Mouse (Mus musculus) brain, adult 2 months (tissue): ENCODE data around the gene Pcsk7.

Source experiments
- DNase-seq: peaks from one replicate; pipeline ENCODE4 v3.0.0; 2011; ENCODE audit warnings: low read depth, low spot score

Pcsk7 gene

DNA sequence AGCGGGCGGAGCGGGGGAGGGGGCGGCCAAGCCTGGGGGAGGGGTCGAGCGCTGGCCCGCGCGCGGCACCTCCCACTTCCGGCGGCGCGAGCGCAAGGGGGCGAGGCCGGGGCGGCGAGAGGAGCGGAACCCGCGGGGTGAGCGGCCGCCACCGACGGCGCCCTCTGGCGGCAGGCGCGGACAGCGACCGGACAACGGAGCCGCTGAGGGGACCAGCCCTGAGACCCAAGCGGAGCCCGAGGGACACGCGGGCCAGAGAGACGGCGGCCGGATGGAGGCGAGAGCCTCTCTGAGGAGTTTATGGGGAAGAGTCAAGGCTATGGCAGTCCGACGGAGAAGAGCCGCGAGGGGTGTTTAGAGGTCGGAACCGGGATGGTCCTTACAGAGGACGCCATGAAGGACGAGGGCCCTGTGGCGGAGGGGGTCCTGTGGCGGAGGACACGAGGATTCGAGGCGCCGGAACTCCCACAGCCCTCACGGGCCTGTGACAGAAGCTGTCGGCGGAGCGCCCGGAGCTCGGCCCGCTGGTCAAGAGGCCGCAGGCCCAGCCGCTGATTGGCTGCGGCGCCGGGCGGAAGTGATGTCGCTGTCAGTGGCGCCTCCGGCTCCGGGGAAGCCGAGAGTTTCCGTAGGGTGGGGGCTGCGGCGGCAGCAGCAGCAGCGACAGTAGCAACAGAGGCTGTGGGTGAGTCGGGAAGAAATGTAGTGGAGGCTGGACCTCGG lies at the start of gene Pcsk7, which contains the start of gene Rnf214:
TSS of gene Pcsk7 (plus strand) at position 143 of the 723 bp plus-strand sequence.
TSS of gene Rnf214 (minus strand) at position 557 of the 723 bp plus-strand sequence.
- peak; percentile 97 for DNase-seq

DNA sequence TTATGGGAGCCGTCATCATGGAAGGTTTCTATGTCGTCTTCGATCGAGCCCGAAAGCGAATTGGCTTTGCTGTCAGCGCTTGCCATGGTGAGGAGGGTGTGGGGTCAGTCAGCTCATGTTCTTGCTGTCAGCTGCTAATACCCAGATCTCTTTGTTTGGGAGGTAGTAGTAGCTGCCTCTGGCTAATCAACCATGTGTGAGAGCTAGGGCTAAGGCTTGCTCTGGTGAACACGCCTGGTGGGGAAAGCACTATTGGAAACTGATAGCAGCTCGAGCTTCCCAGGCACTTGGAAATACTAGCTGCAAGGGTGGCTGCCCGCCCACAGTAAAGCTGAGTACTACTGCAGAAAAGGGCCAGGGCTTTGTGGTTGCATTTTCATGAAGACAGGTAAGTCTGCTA lies 46.9 kb upstream of the Pcsk7 start:
- DNase-seq: no peak

DNA sequence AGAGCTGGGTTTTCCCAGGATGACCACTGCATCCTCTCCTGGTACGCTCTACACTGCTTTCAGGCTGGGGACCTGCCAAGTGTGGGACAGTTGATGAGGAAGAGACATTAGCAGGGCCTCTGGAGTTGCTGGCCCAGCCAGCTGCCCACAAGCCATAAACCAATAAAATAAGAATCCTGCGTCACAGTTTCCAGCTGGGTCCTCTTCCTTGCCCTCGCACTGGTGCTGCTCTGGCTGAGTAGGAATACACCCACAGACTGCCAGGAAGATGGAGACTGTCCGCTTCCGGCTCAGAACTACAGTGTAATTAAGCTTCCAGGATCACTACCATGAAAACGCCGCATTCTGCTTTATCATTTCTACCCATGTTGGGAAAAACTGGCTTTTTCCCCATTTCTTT lies 44.5 kb upstream of the Pcsk7 start:
- peak; percentile 56 for DNase-seq

DNA sequence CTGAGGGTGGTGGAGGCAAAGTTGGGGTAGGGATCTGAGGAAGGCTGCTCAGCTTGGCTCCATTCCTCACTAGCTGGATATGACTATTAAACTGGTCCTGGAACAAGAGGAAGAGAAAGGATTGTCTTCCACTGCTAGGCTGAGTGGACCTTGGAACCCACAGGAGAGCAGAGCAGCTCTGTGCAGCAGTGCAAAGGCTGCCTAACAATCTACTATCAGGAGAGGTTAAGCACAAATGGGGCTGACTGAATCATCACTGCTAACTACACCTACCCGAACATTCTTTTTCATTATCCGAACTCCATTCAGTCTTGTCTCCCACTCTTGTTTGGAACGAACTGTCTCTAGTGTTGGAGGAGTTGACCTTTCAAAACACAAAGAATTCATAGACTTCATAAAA lies 37.1 kb upstream of the Pcsk7 start:
- DNase-seq: no peak

DNA sequence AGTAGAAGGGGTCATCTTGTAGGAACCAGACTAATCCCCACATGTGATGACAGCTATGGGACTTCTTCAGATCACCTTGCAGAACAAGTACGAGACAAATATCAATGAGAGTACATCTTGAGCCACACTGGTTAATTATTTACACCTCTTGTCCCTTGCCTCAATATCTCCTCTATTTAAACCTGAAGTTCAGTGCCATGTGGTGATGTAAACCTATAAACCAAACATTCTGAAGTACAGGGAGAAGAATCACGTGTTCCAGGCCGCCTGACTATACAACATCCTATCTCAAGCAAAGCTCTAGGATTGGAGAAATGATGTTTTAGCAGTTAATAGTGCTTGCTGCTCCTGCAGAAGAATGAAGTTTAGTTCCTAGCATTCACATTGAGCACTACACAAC lies 36.0 kb upstream of the Pcsk7 start:
- no peak for DNase-seq

DNA sequence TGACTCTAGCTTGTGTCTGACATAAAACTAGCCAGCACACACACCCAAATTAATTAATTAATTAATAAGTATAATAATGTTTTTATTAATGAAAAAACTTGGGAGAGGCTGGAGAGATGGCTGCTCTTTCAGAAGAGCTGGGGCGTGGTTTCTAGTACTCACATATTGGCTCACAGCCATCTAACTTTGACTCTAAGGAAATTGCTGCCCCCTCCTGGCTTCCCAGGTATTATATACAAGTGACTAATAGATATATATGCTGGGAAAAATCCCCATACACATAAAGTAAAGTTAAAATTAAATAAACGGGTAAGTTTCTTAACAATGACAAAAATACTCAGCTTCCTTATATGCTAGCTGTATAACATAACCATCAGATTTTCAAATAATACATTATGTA lies 28.4 kb upstream of the Pcsk7 start:
- DNase-seq: peak; percentile 55

DNA sequence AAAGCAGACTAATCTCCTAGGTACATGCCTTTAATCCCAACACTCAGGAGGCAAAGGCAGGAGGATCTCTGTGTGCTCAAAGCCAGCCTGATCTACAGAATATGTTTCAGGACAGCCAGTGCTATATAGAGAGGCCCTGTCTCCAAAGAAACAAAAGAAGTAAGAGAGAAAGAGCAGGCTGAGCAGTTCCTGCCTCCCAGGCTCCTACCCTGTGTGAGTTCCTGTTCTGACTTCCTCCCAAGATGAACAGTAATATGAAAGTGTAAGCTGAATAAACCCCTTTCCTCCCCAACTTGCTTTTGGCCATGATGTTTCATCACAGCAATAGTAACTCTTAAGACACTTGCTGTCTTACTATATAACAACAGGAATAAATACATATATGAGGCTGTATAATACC lies 12.6 kb upstream of the Pcsk7 start:
- no peak for DNase-seq

DNA sequence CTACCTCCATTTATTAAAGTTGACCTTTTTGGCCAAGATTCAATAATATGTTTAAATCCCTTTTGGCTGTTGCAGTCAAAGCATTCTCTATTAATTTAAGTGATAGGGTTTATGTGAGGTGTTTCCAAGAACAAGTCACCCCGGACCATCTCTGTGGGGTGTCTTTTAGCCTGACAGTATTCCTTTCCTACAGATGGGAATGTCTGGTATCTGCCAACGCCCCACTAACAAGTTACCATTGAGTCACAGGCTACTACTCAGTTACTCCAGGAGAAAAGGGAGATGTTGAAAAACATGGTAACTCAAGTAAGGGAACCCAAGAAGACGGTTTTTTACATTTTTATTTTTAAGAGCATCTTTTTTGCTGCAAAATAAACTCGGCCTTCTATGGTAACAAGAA lies 1.1 kb upstream of the Pcsk7 start:
- DNase-seq: no peak

DNA sequence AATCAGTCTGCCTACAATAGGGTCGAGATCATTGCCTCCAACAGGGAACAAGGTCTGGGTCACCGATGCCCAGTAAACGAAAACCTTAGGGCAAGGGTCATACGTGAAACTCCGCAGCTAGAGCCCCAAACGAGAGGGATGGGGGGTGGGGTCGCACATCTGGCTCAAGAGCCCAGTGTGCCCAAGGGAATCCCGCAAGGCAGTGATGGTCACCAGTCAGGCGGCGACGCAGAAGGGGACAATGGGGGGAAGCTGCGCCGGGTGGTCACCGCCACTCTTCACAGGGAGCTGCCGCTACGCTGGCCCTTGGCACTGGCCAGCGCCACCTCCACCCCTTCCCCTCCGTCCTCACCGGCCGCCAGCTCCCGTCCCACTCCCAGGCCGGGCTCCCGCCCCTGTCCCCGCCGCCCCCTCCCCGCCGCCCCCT lies 473 bp upstream of the Pcsk7 start:
- DNase-seq: peak; percentile 15

DNA sequence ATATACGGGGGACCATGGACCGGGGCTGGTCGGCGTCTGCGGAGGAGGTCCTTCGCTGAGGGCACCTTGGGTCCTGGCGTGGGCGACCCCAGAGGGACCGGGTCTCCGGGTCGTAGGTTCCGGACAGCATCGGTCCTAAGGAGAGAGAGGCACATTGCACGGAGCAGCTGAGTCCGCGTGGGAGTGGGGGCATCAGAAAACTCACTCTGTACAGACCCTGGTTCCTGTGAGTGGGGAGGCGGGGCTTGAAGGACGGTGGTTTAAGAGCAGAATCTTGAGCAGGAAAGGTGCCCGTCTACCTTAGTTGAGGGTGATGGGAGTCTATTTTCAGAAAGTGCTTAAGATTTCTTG lies 756 bp downstream of the Pcsk7 start:
- no peak for DNase-seq

DNA sequence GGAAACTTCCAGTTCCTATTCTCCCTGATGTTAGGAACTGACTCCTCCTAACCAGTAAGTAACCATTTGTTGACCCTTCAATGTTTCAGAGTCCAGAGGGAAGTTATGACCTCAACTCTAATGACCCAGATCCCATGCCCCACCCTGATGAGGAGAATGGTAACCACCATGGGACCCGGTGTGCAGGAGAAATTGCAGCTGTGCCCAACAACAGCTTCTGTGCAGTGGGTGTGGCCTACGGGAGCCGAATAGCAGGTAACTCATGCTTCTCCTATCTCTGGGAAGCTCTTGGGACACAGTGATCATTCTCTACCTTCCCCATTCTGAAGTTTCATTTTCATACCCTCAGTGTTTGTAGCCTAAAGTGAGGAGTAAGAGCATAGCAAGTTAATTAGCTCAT lies 4.7 kb downstream of the Pcsk7 start:
- no peak for DNase-seq

DNA sequence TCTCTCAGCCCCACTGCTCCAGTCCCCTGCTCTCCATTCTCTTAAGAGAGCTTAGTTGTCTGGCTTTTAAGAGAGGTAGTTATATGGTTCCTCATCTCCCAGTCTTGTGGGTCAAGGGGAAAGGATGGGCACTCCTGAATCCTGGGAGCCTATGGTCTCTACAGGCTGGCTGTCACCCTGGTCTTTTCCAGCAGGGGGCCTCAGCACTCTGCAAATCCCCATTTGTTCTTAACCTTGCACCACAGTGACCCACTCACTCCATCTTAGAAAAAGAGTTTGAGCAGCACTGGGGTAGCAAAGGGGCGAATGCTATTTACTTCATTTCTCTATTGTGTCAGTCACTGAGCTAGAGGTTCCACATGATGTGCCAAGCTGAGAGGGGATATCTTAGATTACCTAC lies 5.4 kb downstream of the Pcsk7 start:
- DNase-seq: peak; percentile 54

DNA sequence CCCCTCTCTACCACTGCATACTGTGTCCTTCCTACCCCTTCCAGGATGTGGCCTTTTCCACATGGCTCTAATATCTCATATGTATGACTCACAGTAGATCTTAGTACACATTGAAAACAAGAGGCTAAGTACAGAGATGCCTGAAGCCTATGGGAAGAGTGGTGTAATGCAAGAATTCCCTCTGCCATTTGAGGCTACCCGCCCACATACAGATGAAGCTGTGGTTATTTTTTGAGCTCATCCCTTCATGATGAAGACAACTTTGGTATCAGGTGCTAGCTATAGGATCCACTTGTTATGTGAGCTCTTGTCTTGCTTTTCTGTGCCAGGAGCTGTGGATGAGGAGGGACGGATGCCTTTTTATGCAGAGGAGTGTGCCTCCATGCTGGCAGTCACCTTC lies 9.4 kb downstream of the Pcsk7 start:
- peak; percentile 65 for DNase-seq

DNA sequence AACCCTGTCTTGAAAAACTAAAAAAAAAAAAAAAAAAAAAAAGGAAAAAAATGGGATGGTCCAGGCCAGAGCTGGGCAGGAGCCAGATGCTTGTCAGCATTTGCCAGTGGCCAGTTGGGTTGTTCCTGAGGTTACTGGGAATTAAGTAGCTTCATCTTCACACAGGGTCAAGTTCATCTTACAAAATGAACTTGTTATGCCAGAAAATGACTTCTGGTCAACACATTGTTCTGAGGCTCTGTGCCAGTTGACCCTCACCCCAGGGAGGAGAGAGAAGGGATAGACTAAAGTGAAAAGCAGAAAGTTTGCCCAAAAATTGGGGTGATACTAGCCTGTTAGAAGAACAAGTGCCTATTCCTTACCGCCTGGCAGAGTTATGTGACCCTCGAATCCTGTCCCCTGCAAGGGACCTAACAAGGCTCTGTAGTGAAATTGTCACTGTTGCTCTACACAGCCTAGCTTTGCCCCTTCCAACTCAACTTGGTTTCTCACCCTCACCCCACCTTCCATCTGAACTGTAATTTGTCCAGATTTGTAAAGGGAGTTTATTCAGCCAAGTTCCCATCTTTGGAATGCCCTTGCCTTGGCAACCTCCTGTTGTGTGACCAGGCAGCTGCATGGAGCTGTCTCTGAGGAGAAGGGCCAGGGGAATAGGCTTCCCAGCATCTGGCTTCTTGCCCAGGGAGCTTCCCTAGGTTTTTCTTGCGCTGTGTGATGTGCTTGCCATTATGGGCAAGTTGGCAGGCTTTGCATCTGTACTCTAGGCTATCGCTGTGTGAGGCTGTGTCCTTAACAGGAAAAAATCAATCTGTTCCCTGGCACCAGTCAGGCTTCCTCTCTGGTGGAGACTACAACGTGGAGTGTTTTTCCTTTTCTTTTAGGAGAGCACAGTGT lies 11.0 kb downstream of the Pcsk7 start:
- DNase-seq: peak; percentile 75

DNA sequence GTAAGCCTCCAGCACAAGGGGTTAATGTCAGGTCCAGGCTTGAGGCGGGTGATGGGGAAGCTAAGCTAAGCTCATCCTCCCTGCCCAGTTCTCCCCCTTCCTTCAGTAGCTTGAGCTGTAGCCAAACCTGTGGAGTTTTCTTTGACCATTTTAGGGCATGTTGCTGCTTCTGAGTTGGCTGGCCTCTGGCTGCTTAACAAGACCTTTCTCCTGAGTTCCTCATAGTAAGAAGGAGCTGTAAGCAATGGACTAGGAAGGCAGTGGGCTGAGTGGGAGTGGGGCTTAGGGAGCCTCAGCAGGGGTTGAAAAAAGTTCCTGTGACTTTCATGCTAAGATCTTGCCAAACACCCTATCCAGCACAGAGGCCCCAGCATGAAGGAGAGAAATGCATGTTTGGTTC lies 13.6 kb downstream of the Pcsk7 start:
- DNase-seq: no peak

DNA sequence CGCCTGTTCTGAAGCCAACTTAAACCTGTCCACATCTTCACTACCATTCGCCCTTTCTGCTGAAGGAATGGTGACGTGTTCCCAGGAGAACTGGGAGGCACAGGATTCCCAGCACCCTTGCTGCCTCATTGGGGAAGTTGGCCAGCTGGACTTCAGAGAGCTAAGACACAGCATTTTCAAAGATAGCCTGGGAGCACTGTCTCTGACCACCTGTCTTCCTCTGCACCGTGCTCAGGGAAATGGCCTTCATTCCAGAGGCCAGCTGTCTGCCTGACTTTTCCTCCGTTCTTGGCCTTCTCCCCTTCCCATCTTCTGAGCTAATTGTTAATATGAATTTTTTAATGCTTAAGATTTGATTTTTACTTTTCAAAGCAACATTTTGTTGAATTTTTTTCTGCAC lies 23.0 kb downstream of the Pcsk7 start:
- DNase-seq: no peak

DNA sequence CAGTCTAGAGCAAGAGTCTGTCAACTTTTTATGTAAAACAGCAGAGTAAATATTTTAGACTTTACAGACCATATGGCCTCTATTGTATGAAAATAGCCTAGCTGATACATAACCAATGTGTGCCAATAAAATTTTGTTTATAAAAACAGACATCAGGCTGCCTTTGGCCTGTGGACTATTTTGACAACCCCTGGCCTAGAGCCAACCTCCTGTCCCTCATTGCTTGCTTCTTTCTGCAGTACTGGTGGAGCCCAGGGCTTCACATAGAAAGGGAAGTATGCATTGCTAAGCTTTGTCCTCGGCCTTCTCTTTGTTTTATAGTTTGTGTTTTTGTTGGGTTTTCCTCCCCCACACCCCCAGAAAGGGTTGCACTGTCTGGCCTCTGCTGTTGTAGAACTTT lies 25.7 kb downstream of the Pcsk7 start:
- DNase-seq: no peak

DNA sequence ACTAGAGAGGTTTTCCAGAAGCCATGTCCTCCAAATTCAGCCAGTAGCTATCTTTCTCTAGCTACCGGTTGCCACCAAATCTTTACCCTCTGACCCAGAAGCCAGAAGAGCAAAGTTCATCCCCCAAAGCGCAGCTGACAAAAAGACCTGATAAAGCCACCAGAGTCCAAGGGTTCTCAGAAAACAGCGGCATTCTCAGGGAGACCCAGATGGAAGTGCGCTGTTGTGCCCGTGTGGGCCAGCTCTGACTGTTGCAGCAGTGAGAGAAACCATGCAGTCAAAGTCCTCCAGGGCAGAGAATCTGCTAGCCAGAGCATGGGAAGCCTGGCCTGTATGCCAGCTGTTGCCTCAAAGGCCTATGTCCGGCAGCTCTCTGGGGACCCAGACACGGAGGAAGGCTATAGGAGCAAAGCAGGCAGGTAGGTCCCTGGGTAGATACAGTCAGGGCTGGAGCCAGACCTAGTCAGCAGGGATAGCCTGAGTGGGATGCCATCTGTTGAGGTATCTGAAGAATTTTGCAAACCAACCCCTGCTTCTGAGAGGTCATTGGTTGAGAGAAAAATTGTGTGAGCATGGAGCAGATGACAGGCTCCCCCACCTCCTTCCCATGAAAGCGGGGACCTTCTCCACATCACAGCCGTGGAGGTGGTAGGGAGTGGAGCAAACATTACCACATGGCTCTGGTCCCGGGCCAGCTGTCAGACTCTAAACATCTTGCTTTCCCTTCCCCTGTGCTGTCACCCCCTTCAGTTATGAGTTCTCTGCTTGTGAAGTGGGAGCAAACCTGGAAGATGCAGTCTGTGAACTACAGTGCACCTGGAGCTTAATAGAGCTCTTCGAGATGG lies 26.5 kb downstream of the Pcsk7 start:
- peak; percentile 71 for DNase-seq

DNA sequence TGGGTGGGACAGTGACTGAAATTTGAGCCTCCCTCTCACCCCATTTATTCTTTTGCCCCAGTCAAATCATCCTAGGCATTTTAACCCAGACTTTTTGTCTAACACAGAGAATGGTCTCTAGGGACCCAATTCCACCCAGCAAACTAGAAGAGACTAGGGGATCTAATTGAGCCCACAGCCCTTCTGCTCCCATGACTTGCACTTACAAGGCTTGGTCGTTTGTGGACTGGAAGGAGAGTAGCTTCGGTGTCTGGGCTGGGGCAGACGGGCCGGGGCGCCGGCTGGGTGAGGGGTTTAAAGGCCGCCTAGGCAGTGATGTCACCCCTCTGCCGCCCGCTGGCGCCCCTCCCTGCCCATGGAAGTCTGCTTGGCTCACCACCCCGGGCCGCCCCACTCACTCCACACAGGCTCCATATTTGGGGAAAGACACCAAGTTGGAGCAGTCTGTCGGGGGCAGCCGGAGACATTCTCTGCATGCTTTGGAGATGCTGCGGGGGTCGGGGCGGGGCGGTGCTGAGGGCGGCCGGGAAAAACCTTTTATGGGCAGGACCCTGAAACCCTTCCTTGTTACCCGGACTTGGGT lies 29.4 kb downstream of the Pcsk7 start, which contains the start of gene Tagln:
TSS of gene Tagln (minus strand) at position 431 of the 583 bp plus-strand sequence.
- DNase-seq: no peak

DNA sequence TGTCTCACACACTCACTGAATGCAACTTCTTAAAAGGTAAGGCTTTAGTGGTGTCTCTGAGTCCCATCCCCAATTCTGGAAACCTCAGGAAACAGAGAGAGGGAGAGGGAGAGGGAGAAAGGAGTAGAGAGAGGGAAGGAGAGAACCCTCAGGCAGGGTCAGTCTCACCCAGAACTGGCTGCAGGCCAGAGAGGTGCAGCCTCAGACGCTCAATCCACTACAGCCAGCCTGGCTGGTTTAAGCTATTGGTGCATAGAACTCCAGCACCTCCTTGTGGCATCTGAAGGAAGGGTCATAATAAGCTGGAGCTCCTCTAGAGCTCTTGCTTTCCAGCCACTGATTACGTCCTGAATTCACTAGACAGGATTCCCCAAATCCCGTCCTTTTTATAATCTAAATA lies 30.6 kb downstream of the Pcsk7 start:
- peak; percentile 79 for DNase-seq

DNA sequence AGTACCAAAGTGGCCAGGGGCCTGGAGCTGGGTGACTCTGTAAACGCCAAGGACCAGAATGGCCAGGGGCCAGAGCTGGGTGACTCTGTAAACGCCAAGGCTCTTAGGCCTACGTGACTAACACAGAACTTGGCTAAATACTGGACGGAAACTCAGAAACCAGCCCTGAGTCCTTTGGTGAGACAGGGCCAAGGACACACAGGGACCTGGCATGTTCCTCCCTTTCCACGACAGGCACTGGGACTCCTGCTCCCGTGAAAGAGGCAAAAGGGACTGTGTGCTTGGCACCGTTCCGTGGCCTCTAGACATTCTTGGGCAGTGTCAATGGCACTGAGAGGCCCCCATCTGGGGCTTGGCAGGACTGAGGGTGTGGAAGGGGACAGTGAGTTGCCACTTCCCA lies 31.8 kb downstream of the Pcsk7 start:
- DNase-seq: no peak
